Mouse (Mus musculus): Measurements from ENCODE around the gene Gnpda2.

GRCm38 (mm10) chr5:69613209-69613796 lies 21.2 kb upstream of the Gnpda2 start:
- TF ChIP-seq CTCF (IDR thresholded peaks at IDR 0.05; ENCODE audit: control insufficient read depth, insufficient read depth, low read length) (no peak), POLR2A (IDR thresholded peaks at IDR 0.05; ENCODE audit: borderline replicate concordance, control insufficient read depth, low read depth, low read length) (no peak)

Data from bone marrow, adult 2 months (tissue).